Mouse (Mus musculus) liver, adult (tissue): ENCODE data around the gene Pgrmc2.

ENCODE experiments used
- GATA4 ChIP-seq: IDR thresholded peaks from 2 replicates; pipeline ENCODE4 v1.6.1; 2014; ENCODE audit warnings: mild to moderate bottlenecking, low read length; ENCODE audit not compliant: insufficient replicate concordance

Pgrmc2 gene

GRCm38 (mm10) chr3:41082885-41083789 is at the start of gene Pgrmc2:
Pgrmc2 (minus strand) TSS chr3:41083046.
- peak; percentile 48; the same call in 1 of the 2 replicates for TF ChIP-seq GATA4

GRCm38 (mm10) chr3:41124000-41124294 is 41.1 kb upstream of the Pgrmc2 start:
- no peak for TF ChIP-seq GATA4

- TF ChIP-seq GATA4 = no peak
Measured at GRCm38 (mm10) chr3:41123190-41123999, 40.5 kb upstream of the Pgrmc2 start.

- no peak for TF ChIP-seq GATA4
Measured at GRCm38 (mm10) chr3:41118173-41118572, 35.3 kb upstream of the Pgrmc2 start.

- TF ChIP-seq GATA4 = no peak
Measured at GRCm38 (mm10) chr3:41117447-41117846, 34.6 kb upstream of the Pgrmc2 start.

- no peak for TF ChIP-seq GATA4
Measured at GRCm38 (mm10) chr3:41113186-41113585, 30.3 kb upstream of the Pgrmc2 start.

- no peak for TF ChIP-seq GATA4
Measured at GRCm38 (mm10) chr3:41108306-41108785, 25.5 kb upstream of the Pgrmc2 start.

- no peak for TF ChIP-seq GATA4
Measured at GRCm38 (mm10) chr3:41107600-41108305, 24.9 kb upstream of the Pgrmc2 start.

GRCm38 (mm10) chr3:41101905-41102304 is 19.1 kb upstream of the Pgrmc2 start:
- no peak; the same call in 1 of the 2 replicates for TF ChIP-seq GATA4

- no peak for TF ChIP-seq GATA4
Measured at GRCm38 (mm10) chr3:41100157-41100556, 17.3 kb upstream of the Pgrmc2 start.

GRCm38 (mm10) chr3:41099672-41100071 is 16.8 kb upstream of the Pgrmc2 start:
- no peak for TF ChIP-seq GATA4

GRCm38 (mm10) chr3:41093210-41093609 is 10.4 kb upstream of the Pgrmc2 start:
- TF ChIP-seq GATA4 = no peak

- no peak for TF ChIP-seq GATA4
Measured at GRCm38 (mm10) chr3:41092311-41092710, 9.5 kb upstream of the Pgrmc2 start.

- no peak for TF ChIP-seq GATA4
Measured at GRCm38 (mm10) chr3:41090839-41091238, 8.0 kb upstream of the Pgrmc2 start.

GRCm38 (mm10) chr3:41087071-41087470 is 4.2 kb upstream of the Pgrmc2 start:
- TF ChIP-seq GATA4 = no peak
